Mouse (Mus musculus): ENCODE measurements around the gene Dnajc3. TPM values are rescaled to one million over a fixed set of nuclear protein-coding genes. Genes with fewer than 3 reads are reported as not detected.

The Dnajc3 gene
- polyA plus RNA-seq (2014; fragmentation: Nextera tagmentation; extraction: Ambion mirVana), result 33.0 and 35.0 TPM in 2 replicates

- peak within 1 kb of the TSS; percentile 98 for H3K4me3 ChIP-seq (ENCODE audit: low read depth, low read length)
- no peaks in the 10 kb centered on the region for H3K4me1 ChIP-seq (ENCODE audit: control insufficient read depth, insufficient read depth, low read length)
- H3K27me3 ChIP-seq (ENCODE audit: control insufficient read depth, insufficient read depth, low read length), result no peaks in the 10 kb centered on the region
- H3K9ac ChIP-seq (replicated peaks; ENCODE audit: low read length), result peak within 1 kb of the TSS; percentile 95
- peak; percentile 99 for DNase-seq (ENCODE audit: low spot score)
- no peaks in the 10 kb centered on the region for H3K36me3 ChIP-seq (replicated peaks; ENCODE audit: control insufficient read depth, insufficient read depth, low read depth, low read length)
- H3K4me2 ChIP-seq (ENCODE audit: low read depth, low read length), result peak within 1 kb of the TSS; percentile 73
- no peaks in the 10 kb centered on the region for H3K9me3 ChIP-seq (replicated peaks; ENCODE audit: control insufficient read depth, low read length)
- H3K27ac ChIP-seq (replicated peaks; ENCODE audit: low read depth, low read length), result peak within 1 kb of the TSS; percentile 67
- WGBS, result under 1% methylated on average over 115 of the region's 124 CpGs
- ATAC-seq (replicated peaks; ENCODE audit: insufficient number of reproducible peaks, low FRiP score, low TSS enrichment, low read depth), result peak; percentile 99
Observed at GRCm38 (mm10) chr14:118937533-118938492, at the start of gene Dnajc3. Gene Dnajc3 (plus strand): TSS chr14:118937976.

- H3K27ac ChIP-seq (replicated peaks; ENCODE audit: low read depth, low read length), result no peak overlapping the region
- no peak overlapping the region for H3K4me2 ChIP-seq (ENCODE audit: low read depth, low read length)
- no peaks in the 10 kb centered on the region; the same call in 1 of the 2 replicates for H3K36me3 ChIP-seq (replicated peaks; ENCODE audit: control insufficient read depth, insufficient read depth, low read depth, low read length)
- DNase-seq (ENCODE audit: low spot score), result no peak
- H3K9me3 ChIP-seq (replicated peaks; ENCODE audit: control insufficient read depth, low read length), result no peaks in the 10 kb centered on the region
- no peak for ATAC-seq (replicated peaks; ENCODE audit: insufficient number of reproducible peaks, low FRiP score, low TSS enrichment, low read depth)
- 88% methylated on average over 4 of the region's 4 CpGs for WGBS
- no peaks in the 10 kb centered on the region for H3K4me1 ChIP-seq (ENCODE audit: control insufficient read depth, insufficient read depth, low read length)
- no peak overlapping the region for H3K9ac ChIP-seq (replicated peaks; ENCODE audit: low read length)
- H3K4me3 ChIP-seq (ENCODE audit: low read depth, low read length), result no peak overlapping the region
- H3K27me3 ChIP-seq (ENCODE audit: control insufficient read depth, insufficient read depth, low read length), result no peaks in the 10 kb centered on the region
Observed at GRCm38 (mm10) chr14:118890101-118890500, 47.7 kb upstream of the Dnajc3 start.

DNA sequence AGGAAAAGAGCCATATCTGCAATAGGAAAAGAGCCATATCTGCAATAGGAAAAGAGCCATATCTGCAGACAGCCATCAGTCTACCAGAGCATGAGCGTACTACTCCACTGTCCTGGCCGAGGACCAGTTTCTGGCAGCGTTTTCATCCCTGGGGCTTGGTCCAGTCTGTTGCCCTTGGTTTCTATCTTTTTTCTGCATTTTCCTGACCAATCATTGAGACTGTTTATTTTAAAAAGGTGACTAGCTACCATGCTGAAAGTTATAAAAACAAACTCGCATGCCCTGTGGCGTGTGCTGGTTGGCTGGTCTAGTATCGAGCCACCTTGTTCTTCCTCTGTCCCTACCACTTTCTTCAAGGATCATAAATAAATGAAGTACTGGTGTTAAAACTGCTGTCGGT is 42.5 kb upstream of the Dnajc3 start:
- Histone ChIP-seq H3K27ac (replicated peaks; ENCODE audit: low read depth, low read length) (no peak overlapping the region), H3K36me3 (replicated peaks; ENCODE audit: control insufficient read depth, insufficient read depth, low read depth, low read length) (no peaks in the 10 kb centered on the region; the same call in 1 of the 2 replicates), H3K9ac (replicated peaks; ENCODE audit: low read length) (no peak overlapping the region), H3K4me3 (ENCODE audit: low read depth, low read length) (no peak overlapping the region), H3K4me2 (ENCODE audit: low read depth, low read length) (no peak overlapping the region), H3K27me3 (ENCODE audit: control insufficient read depth, insufficient read depth, low read length) (no peaks in the 10 kb centered on the region), H3K4me1 (ENCODE audit: control insufficient read depth, insufficient read depth, low read length) (no peaks in the 10 kb centered on the region), H3K9me3 (replicated peaks; ENCODE audit: control insufficient read depth, low read length) (no peaks in the 10 kb centered on the region)
- DNase-seq (ENCODE audit: low spot score) (no peak), ATAC-seq (replicated peaks; ENCODE audit: insufficient number of reproducible peaks, low FRiP score, low TSS enrichment, low read depth) (no peak)
- 90% methylated on average over 7 of the region's 7 CpGs for WGBS

GRCm38 (mm10) chr14:118895655-118896054 is 42.1 kb upstream of the Dnajc3 start:
- WGBS, result 92% methylated on average over 10 of the region's 10 CpGs
- no peak for DNase-seq (ENCODE audit: low spot score)
- H3K4me3 ChIP-seq (ENCODE audit: low read depth, low read length), result no peak overlapping the region
- H3K27ac ChIP-seq (replicated peaks; ENCODE audit: low read depth, low read length), result no peak overlapping the region
- no peak overlapping the region for H3K4me2 ChIP-seq (ENCODE audit: low read depth, low read length)
- H3K36me3 ChIP-seq (replicated peaks; ENCODE audit: control insufficient read depth, insufficient read depth, low read depth, low read length), result no peaks in the 10 kb centered on the region; the same call in 1 of the 2 replicates
- no peak overlapping the region for H3K9ac ChIP-seq (replicated peaks; ENCODE audit: low read length)
- no peaks in the 10 kb centered on the region for H3K4me1 ChIP-seq (ENCODE audit: control insufficient read depth, insufficient read depth, low read length)
- no peaks in the 10 kb centered on the region for H3K27me3 ChIP-seq (ENCODE audit: control insufficient read depth, insufficient read depth, low read length)
- H3K9me3 ChIP-seq (replicated peaks; ENCODE audit: control insufficient read depth, low read length), result no peaks in the 10 kb centered on the region
- ATAC-seq (replicated peaks; ENCODE audit: insufficient number of reproducible peaks, low FRiP score, low TSS enrichment, low read depth), result no peak

GRCm38 (mm10) chr14:118899940-118900339 is 37.8 kb upstream of the Dnajc3 start:
- WGBS, result 82% methylated on average over 11 of the region's 11 CpGs
- H3K4me1 ChIP-seq (ENCODE audit: control insufficient read depth, insufficient read depth, low read length), result no peaks in the 10 kb centered on the region
- no peak overlapping the region for H3K4me3 ChIP-seq (ENCODE audit: low read depth, low read length)
- H3K36me3 ChIP-seq (replicated peaks; ENCODE audit: control insufficient read depth, insufficient read depth, low read depth, low read length), result peaks cover 5% of the 10 kb centered on the region
- no peak overlapping the region for H3K4me2 ChIP-seq (ENCODE audit: low read depth, low read length)
- DNase-seq (ENCODE audit: low spot score) (no peak), ATAC-seq (replicated peaks; ENCODE audit: insufficient number of reproducible peaks, low FRiP score, low TSS enrichment, low read depth) (no peak)
- no peak overlapping the region for H3K27ac ChIP-seq (replicated peaks; ENCODE audit: low read depth, low read length)
- H3K27me3 ChIP-seq (ENCODE audit: control insufficient read depth, insufficient read depth, low read length), result no peaks in the 10 kb centered on the region
- no peak overlapping the region for H3K9ac ChIP-seq (replicated peaks; ENCODE audit: low read length)
- H3K9me3 ChIP-seq (replicated peaks; ENCODE audit: control insufficient read depth, low read length), result no peaks in the 10 kb centered on the region

DNA sequence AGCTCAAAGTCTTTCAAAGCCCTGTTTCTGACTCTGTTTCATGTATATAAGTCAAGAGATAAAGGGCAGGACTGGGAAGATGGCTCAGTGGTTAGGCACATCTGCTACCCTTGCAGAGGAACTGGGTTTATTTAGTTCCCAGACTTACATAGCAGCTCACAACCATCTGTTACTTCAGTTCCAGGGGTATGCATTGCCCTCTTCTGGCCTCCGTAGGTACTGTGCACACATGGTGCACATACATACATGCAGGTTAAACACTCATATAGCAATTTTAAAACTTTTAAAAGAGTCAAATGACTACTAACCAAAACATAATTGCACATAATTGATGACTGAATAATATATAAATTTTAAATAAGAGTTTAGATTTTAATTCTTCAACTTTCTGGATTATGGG is 36.9 kb upstream of the Dnajc3 start:
- H3K36me3 ChIP-seq (replicated peaks; ENCODE audit: control insufficient read depth, insufficient read depth, low read depth, low read length), result peaks cover 5% of the 10 kb centered on the region
- H3K9me3 ChIP-seq (replicated peaks; ENCODE audit: control insufficient read depth, low read length), result no peaks in the 10 kb centered on the region
- WGBS, result 97% methylated on average over 1 of the region's 1 CpGs
- no peak overlapping the region for H3K4me3 ChIP-seq (ENCODE audit: low read depth, low read length)
- H3K4me2 ChIP-seq (ENCODE audit: low read depth, low read length), result no peak overlapping the region
- H3K4me1 ChIP-seq (ENCODE audit: control insufficient read depth, insufficient read depth, low read length), result no peaks in the 10 kb centered on the region
- H3K27ac ChIP-seq (replicated peaks; ENCODE audit: low read depth, low read length), result no peak overlapping the region
- H3K27me3 ChIP-seq (ENCODE audit: control insufficient read depth, insufficient read depth, low read length), result no peaks in the 10 kb centered on the region
- no peak overlapping the region for H3K9ac ChIP-seq (replicated peaks; ENCODE audit: low read length)
- ATAC-seq (replicated peaks; ENCODE audit: insufficient number of reproducible peaks, low FRiP score, low TSS enrichment, low read depth) (no peak), DNase-seq (ENCODE audit: low spot score) (no peak)

- Histone ChIP-seq H3K4me3 (ENCODE audit: low read depth, low read length) (no peak overlapping the region), H3K36me3 (replicated peaks; ENCODE audit: control insufficient read depth, insufficient read depth, low read depth, low read length) (peaks cover 8% of the 10 kb centered on the region), H3K4me2 (ENCODE audit: low read depth, low read length) (no peak overlapping the region), H3K4me1 (ENCODE audit: control insufficient read depth, insufficient read depth, low read length) (no peaks in the 10 kb centered on the region), H3K27ac (replicated peaks; ENCODE audit: low read depth, low read length) (no peak overlapping the region), H3K9me3 (replicated peaks; ENCODE audit: control insufficient read depth, low read length) (no peaks in the 10 kb centered on the region), H3K27me3 (ENCODE audit: control insufficient read depth, insufficient read depth, low read length) (no peaks in the 10 kb centered on the region), H3K9ac (replicated peaks; ENCODE audit: low read length) (no peak overlapping the region)
- ATAC-seq (replicated peaks; ENCODE audit: insufficient number of reproducible peaks, low FRiP score, low TSS enrichment, low read depth), result no peak
- no peak for DNase-seq (ENCODE audit: low spot score)
- 83% methylated on average over 3 of the region's 3 CpGs for WGBS
Observed at GRCm38 (mm10) chr14:118903397-118903796, 34.4 kb upstream of the Dnajc3 start.

- no peak overlapping the region for H3K9ac ChIP-seq (replicated peaks; ENCODE audit: low read length)
Observed at GRCm38 (mm10) chr14:118903867-118904562, 33.8 kb upstream of the Dnajc3 start.

More at GRCm38 (mm10) chr14:118903867-118904562, 33.8 kb upstream of the Dnajc3 start:
- no peaks in the 10 kb centered on the region for H3K9me3 ChIP-seq (replicated peaks; ENCODE audit: control insufficient read depth, low read length)
- H3K4me1 ChIP-seq (ENCODE audit: control insufficient read depth, insufficient read depth, low read length), result no peaks in the 10 kb centered on the region
- WGBS, result 62% methylated on average over 6 of the region's 6 CpGs
- H3K27me3 ChIP-seq (ENCODE audit: control insufficient read depth, insufficient read depth, low read length), result no peaks in the 10 kb centered on the region
- H3K4me2 ChIP-seq (ENCODE audit: low read depth, low read length), result no peak overlapping the region
- ATAC-seq (replicated peaks; ENCODE audit: insufficient number of reproducible peaks, low FRiP score, low TSS enrichment, low read depth), result no peak
- no peak overlapping the region for H3K27ac ChIP-seq (replicated peaks; ENCODE audit: low read depth, low read length)
- no peak overlapping the region for H3K4me3 ChIP-seq (ENCODE audit: low read depth, low read length)
- DNase-seq (ENCODE audit: low spot score), result no peak
- H3K36me3 ChIP-seq (replicated peaks; ENCODE audit: control insufficient read depth, insufficient read depth, low read depth, low read length), result peaks cover 8% of the 10 kb centered on the region
